Mouse (Mus musculus) stomach, postnatal 0 days (tissue): ENCODE measurements around the gene Sirt4. TPM values are rescaled to one million over a fixed set of nuclear protein-coding genes. Genes with fewer than 3 reads are reported as not detected.
A peak's percentile ranks its signal among the peaks of the same experiment; 100 is the strongest.

Source experiments
- ATAC-seq: fragments of 200-750 bp; cut with Nextera tagmentation; 2 replicates; pipeline ENCODE4 v1.8.0; 2017; ENCODE audit not compliant: low FRiP score, low TSS enrichment
- DNase-seq: peaks from one replicate; pipeline ENCODE4 v3.0.0-alpha.2; 2016; ENCODE audit warnings: low spot score
- H3K27ac ChIP-seq: fragments of 300-500 bp; sonication (generic); replicated peaks from 2 replicates; pipeline ENCODE4 v1.5.1; 2014; ENCODE audit warnings: mild to moderate bottlenecking, control low read depth
- H3K27me3 ChIP-seq: fragments of 300-500 bp; sonication (generic); 2 replicates; pipeline ENCODE4 v1.6.1; 2014; ENCODE audit warnings: low read length; ENCODE audit not compliant: control insufficient read depth, insufficient read depth
- H3K36me3 ChIP-seq: fragments of 300-500 bp; sonication (generic); 2 replicates; pipeline ENCODE4 v1.6.1; 2014; ENCODE audit warnings: low read length, mixed read lengths; ENCODE audit not compliant: control insufficient read depth, insufficient read depth
- H3K4me1 ChIP-seq: fragments of 300-500 bp; sonication (generic); replicated peaks from 2 replicates; pipeline ENCODE4 v1.6.1; 2014; ENCODE audit warnings: antibody characterized with exemption; ENCODE audit not compliant: control insufficient read depth, insufficient read depth
- H3K4me2 ChIP-seq: fragments of 300-500 bp; sonication (generic); replicated peaks from 2 replicates; pipeline ENCODE4 v1.6.1; 2014; ENCODE audit warnings: low read depth, mild to moderate bottlenecking, control low read depth, moderate library complexity
- H3K4me3 ChIP-seq: fragments of 300-500 bp; sonication (generic); 2 replicates; pipeline ENCODE4 v1.5.1; 2014; ENCODE audit warnings: low read depth, low read length, control low read depth
- H3K9ac ChIP-seq: fragments of 300-500 bp; sonication (generic); 2 replicates; pipeline ENCODE4 v1.6.1; 2014; ENCODE audit warnings: mild to moderate bottlenecking, low read length, control low read depth, mixed read lengths
- H3K9me3 ChIP-seq: fragments of 300-500 bp; sonication (generic); 2 replicates; pipeline ENCODE4 v1.6.1; 2016; ENCODE audit warnings: low read length; ENCODE audit not compliant: control insufficient read depth
- CTCF ChIP-seq: IDR thresholded peaks from 2 replicates; pipeline ENCODE4 v1.5.1; 2016; ENCODE audit warnings: antibody characterized with exemption, low read depth, mild to moderate bottlenecking, moderate library complexity
- EP300 ChIP-seq: optimal IDR thresholded peaks from 2 replicates; pipeline ENCODE3; 2016; ENCODE audit warnings: antibody characterized with exemption
- WGBS: fragments of 180-500 bp; shearing (Covaris S2); extraction: QIAGEN DNeasy Blood & Tissue Kit; methylation state at CpG from one replicate; pipeline ENCODE4 v1.1.7; 2014; 5-methylcytosine and 5-hydroxymethylcytosine counted together
- polyA plus RNA-seq: library from polyadenylated mRNA; unstranded; fragments of >200 nt; fragmentation: Nextera tagmentation; extraction: Ambion mirVana; gene quantifications from 2 replicates; pipeline ENCODE4 v1.2.1, GENCODE M21; 2015

The Sirt4 gene
- polyA plus RNA-seq, 1 experiment from 2014 or later: 11.5 TPM

DNA sequence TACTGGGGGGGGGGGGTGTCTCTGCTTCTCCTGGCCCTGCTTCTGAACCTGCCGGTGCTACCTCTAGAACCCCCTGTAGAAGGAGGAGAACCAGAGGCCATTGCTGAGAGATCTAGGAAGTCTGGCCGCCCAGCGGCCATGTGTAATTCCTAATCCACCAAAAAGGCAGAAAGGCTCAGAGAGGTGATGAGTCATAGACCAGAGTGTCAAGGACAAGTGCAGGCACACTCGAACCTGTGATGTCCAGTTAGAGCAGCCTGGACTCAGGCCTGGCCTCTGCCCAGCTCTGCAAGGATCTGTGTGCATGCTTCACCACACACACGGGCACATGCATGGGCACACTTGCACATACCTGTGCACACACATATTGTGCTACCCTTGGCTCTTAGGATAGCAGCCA lies 43.6 kb upstream of the Sirt4 start:
- Histone ChIP-seq H3K27me3 (no peaks in the 10 kb centered on the region), H3K4me1 (peaks cover 35% of the 10 kb centered on the region), H3K36me3 (no peaks in the 10 kb centered on the region), H3K9ac (no peak overlapping the region), H3K4me3 (no peak overlapping the region), H3K4me2 (no peak overlapping the region), H3K9me3 (no peaks in the 10 kb centered on the region), H3K27ac (no peak overlapping the region)
- DNase-seq (no peak), ATAC-seq (no peak)
- TF ChIP-seq CTCF (no peak), EP300 (no peak)
- 69% methylated on average over 5 of the region's 5 CpGs for WGBS

DNA sequence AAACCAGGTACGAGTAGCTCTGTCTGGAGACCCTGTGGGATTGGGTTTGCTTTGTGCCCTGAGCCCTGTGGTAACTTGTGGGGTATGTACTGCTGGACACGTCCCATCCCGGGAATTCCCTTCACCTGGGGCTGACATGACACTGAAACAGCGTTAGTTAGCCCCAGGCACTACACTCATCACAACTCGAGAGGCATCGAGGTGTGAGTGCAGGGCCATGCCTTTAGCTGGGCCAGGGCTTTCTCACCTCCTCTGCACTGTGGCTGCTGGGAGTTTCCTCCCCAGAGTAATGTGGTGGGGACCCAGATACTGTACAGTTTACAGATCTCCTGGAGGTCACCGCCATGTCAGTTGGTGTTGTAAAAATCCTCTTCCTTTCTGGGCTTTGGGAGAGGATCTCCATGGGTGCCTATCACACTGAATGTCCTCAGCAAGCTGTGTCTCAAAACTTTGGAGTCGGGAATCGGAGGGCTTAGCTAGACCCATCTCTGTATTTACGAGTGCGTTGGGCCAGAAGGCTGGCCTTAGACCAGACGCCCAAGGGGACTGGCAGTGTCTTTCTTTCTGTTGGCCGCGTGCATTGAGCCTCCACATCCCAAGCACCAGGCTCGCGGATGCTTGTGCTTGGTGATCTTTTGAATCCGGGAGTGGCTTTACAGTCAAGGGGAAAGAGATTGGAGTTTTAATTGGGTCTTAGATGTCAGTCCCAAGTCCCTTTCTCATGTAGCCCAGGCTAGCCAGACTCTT lies 42.1 kb upstream of the Sirt4 start:
- Histone ChIP-seq H3K4me1 (peaks cover 29% of the 10 kb centered on the region), H3K27ac (0 out of 2 replicates have a peak overlapping the region, but pooled peaks have one; percentile 30), H3K4me3 (no peak overlapping the region), H3K27me3 (no peaks in the 10 kb centered on the region), H3K36me3 (no peaks in the 10 kb centered on the region), H3K9ac (no peak overlapping the region), H3K4me2 (no peak overlapping the region), H3K9me3 (no peaks in the 10 kb centered on the region)
- WGBS: 81% methylated on average over 17 of the region's 17 CpGs
- TF ChIP-seq EP300 (no peak), CTCF (no peak)
- no peak for ATAC-seq
- DNase-seq: no peak

DNA sequence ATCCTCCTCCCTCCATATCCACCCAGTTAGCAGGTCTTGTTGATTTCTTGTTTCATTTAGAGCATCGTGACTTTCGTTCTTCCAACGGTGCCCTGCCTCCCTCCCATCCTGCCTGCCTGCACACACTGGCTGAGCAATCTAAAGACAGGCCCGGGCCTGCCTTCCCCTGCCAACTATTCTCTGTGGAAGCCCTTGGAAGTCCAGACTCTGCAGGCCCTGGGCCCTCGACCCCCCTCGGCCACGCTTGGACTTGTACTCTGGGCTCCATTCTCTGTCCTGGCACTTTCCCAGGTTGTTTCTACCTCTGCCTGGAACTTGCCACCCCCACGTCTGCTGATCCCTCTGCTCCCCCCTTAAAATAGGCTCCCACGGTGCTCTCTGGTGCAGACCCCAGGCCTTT lies 41.4 kb upstream of the Sirt4 start:
- H3K27ac ChIP-seq: 0 out of 2 replicates have a peak overlapping the region, but pooled peaks have one; percentile 30
- no peak for ATAC-seq
- H3K9ac ChIP-seq: no peak overlapping the region
- DNase-seq: no peak
- 53% methylated on average over 9 of the region's 9 CpGs for WGBS
- H3K4me1 ChIP-seq: peaks cover 22% of the 10 kb centered on the region; the same call in 1 of the 2 replicates
- no peak overlapping the region for H3K4me2 ChIP-seq
- H3K4me3 ChIP-seq: no peak overlapping the region
- TF ChIP-seq CTCF (no peak), EP300 (no peak)
- no peaks in the 10 kb centered on the region for H3K27me3 ChIP-seq
- H3K9me3 ChIP-seq: no peaks in the 10 kb centered on the region
- no peaks in the 10 kb centered on the region for H3K36me3 ChIP-seq

DNA sequence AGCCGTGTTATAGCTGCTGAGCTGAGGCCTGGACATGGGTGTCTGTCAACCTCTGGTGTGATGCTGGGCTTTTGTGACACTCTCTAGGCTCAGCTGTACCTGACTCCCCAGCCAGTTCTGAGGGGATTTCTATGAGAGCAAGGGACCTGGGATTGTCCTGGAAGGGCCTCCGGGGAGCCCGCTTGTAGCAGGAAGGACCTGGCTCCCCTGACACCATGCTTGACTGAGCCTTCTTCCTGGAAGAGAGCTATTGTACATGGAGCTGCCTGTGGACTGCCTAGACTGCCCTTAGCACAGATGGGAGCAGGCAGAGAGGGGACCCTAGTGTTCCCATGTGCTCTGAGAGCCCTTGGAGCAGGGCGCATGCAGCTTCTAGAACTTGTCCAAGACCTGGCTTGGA lies 40.9 kb upstream of the Sirt4 start:
- Histone ChIP-seq H3K27me3 (no peaks in the 10 kb centered on the region), H3K4me3 (no peak overlapping the region), H3K27ac (0 out of 2 replicates have a peak overlapping the region, but pooled peaks have one; percentile 40), H3K4me1 (peaks cover 17% of the 10 kb centered on the region; the same call in 1 of the 2 replicates), H3K9ac (no peak overlapping the region), H3K4me2 (no peak overlapping the region), H3K36me3 (no peaks in the 10 kb centered on the region), H3K9me3 (no peaks in the 10 kb centered on the region)
- DNase-seq (no peak), ATAC-seq (no peak)
- TF ChIP-seq CTCF (no peak), EP300 (no peak)
- 89% methylated on average over 4 of the region's 4 CpGs for WGBS

DNA sequence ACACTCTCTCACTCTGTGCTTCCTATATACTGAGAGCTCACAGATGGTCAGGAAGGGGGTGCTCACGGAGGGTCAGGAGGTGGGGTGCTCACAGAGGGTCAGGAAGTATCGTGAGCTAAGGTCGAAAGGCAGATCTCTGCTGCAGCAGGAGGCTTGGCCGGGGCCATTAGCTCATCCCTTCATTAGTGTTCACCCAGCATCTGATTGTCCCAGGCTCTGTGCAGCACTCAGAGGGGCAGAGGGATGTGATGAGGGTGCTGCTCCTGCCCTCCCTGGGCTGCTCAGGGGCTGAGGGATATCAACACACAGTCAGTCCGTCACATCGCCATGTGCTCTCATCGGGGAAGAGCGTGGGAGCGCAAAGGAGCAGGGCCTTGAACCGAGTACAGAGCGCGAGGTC lies 39.9 kb upstream of the Sirt4 start:
- H3K4me1 ChIP-seq: peaks cover 10% of the 10 kb centered on the region; the same call in 1 of the 2 replicates
- no peak overlapping the region for H3K4me3 ChIP-seq
- 58% methylated on average over 12 of the region's 12 CpGs for WGBS
- no peaks in the 10 kb centered on the region for H3K36me3 ChIP-seq
- 0 out of 2 replicates have a peak overlapping the region, but pooled peaks have one; percentile 31 for H3K9ac ChIP-seq
- H3K9me3 ChIP-seq: no peaks in the 10 kb centered on the region
- TF ChIP-seq CTCF (no peak), EP300 (no peak)
- H3K4me2 ChIP-seq: no peak overlapping the region; the same call in 1 of the 2 replicates
- no peak for DNase-seq
- H3K27me3 ChIP-seq: no peaks in the 10 kb centered on the region
- no peak for ATAC-seq
- H3K27ac ChIP-seq: peak overlapping the region; percentile 63; the same call in 1 of the 2 replicates

DNA sequence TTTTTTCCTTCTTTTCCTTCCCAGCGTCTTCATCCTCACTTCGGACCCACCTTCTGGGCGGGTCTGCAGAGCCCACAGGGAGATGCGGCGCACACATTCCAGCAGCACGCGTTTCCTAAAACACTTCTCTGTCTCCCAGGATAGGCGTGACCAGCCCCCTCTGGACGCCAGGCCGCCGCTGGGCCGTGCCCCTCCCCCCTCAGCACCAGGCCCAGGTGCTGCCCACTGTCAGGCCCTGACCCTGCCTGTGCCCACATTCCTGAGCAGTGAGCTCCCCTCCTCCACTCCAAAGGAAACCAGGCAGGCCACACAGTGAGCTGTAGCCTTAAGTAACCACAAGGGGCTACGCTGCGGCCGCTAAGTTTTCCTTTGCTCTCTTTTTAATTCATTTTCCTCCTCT lies 39.4 kb upstream of the Sirt4 start:
- Histone ChIP-seq H3K27ac (peak overlapping the region; percentile 63), H3K4me1 (peaks cover 10% of the 10 kb centered on the region; the same call in 1 of the 2 replicates), H3K27me3 (no peaks in the 10 kb centered on the region), H3K4me3 (no peak overlapping the region), H3K9me3 (no peaks in the 10 kb centered on the region), H3K36me3 (no peaks in the 10 kb centered on the region), H3K9ac (peak overlapping the region; percentile 13; the same call in 1 of the 2 replicates), H3K4me2 (0 out of 2 replicates have a peak overlapping the region, but pooled peaks have one; percentile 5)
- TF ChIP-seq EP300 (no peak), CTCF (peak; percentile 57)
- DNase-seq (no peak), ATAC-seq (peak; percentile 26; the same call in 1 of the 2 replicates)
- 20% methylated on average over 15 of the region's 15 CpGs for WGBS
